Mouse (Mus musculus) B cell, adult 2 months (primary cell): ENCODE measurements around the gene Syt7.

Source experiments
- DNase-seq, 2 experiments: peaks; one replicate each; pipeline ENCODE4 v3.0.0; 2022

The Syt7 gene

GRCm38 (mm10) chr19:10389391-10390098 is 655 bp downstream of the Syt7 start:
- no peak for DNase-seq

- no peak for DNase-seq
Observed at GRCm38 (mm10) chr19:10390099-10390680, 1.3 kb downstream of the Syt7 start.

- no peak for DNase-seq
Observed at GRCm38 (mm10) chr19:10391028-10391427, 2.1 kb downstream of the Syt7 start.

- DNase-seq: no peak
Observed at GRCm38 (mm10) chr19:10391995-10392394, 3.1 kb downstream of the Syt7 start.

GRCm38 (mm10) chr19:10393471-10393870 is 4.6 kb downstream of the Syt7 start:
- no peak for DNase-seq

- DNase-seq: no peak
Observed at GRCm38 (mm10) chr19:10393874-10394500, 5.1 kb downstream of the Syt7 start.

- no peak for DNase-seq
Observed at GRCm38 (mm10) chr19:10395174-10395573, 6.3 kb downstream of the Syt7 start.

GRCm38 (mm10) chr19:10396962-10397361 is 8.1 kb downstream of the Syt7 start:
- DNase-seq: no peak

GRCm38 (mm10) chr19:10397479-10398153 is 8.7 kb downstream of the Syt7 start:
- DNase-seq: no peak

GRCm38 (mm10) chr19:10398296-10398695 is 9.4 kb downstream of the Syt7 start:
- DNase-seq: no peak

GRCm38 (mm10) chr19:10402771-10403494 is 14.0 kb downstream of the Syt7 start:
- DNase-seq: peak; percentile 30 to 38

- DNase-seq: no peak
Observed at GRCm38 (mm10) chr19:10403593-10404380, 14.9 kb downstream of the Syt7 start.

GRCm38 (mm10) chr19:10404424-10404823 is 15.5 kb downstream of the Syt7 start:
- DNase-seq: no peak

- no peak for DNase-seq
Observed at GRCm38 (mm10) chr19:10404911-10405310, 16.0 kb downstream of the Syt7 start.

GRCm38 (mm10) chr19:10413701-10414242 is 24.9 kb downstream of the Syt7 start:
- no peak for DNase-seq

- DNase-seq: no peak
Observed at GRCm38 (mm10) chr19:10415508-10415907, 26.6 kb downstream of the Syt7 start.

- DNase-seq: no peak
Observed at GRCm38 (mm10) chr19:10416889-10417288, 28.0 kb downstream of the Syt7 start.

GRCm38 (mm10) chr19:10417436-10417835 is 28.5 kb downstream of the Syt7 start:
- DNase-seq: no peak

GRCm38 (mm10) chr19:10421986-10422976 is 33.4 kb downstream of the Syt7 start:
- no peak for DNase-seq

GRCm38 (mm10) chr19:10424751-10425150 is 35.9 kb downstream of the Syt7 start:
- DNase-seq: no peak
